Mouse (Mus musculus) B cell, adult 62 days (primary cell): Measurements from ENCODE around the gene Pdia3. TPM values are rescaled to one million over a fixed set of nuclear protein-coding genes. Genes with fewer than 3 reads are reported as not detected.

ENCODE experiments used
- total RNA-seq: library from RNA; stranded (reverse); gene quantifications from 4 replicates; pipeline ENCODE4 v1.2.4, GENCODE M21; 2023

The Pdia3 gene
- 104 to 133 TPM (median 121 TPM) in 4 replicates for total RNA-seq

GRCm38 (mm10) chr2:121413387-121414042, at the start of gene Pdia3, which contains the start of gene Catsper2:
Gene Pdia3, plus strand, starts transcription at chr2:121413775.
Gene Catsper2, minus strand, starts transcription at chr2:121413792.

DNA sequence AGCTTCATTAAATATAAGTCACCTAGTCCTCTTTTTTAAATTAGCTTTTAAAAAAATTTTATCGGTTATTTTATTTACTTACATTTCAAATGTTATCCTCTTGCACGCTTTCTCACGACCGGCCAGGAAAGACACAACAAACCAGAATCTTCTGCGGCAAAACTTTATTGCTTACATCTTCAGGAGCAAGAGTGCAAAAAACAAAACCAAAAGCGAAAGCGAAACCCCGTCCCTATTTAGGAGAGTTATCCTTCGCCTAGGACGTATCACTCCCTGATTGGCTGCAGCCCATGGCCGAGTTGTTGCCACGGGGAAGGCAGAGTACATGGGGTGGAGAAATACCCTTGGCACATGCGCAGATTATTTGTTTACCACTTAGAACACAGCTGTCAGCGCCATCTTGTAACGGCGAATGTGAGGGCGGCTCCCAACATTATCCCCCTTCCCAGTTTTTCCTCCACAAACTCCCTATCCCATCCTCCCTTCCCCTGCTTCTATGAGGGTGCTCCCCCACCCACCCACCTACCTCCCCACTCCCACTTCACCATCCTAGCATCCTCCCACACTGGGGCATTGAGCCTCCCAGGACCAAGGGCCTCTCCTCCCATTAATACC, 26.5 kb upstream of the Pdia3 start, which contains the start of gene Strc:
Strc (minus strand) TSS at position 208 of the 615 bp plus-strand sequence.

GRCm38 (mm10) chr2:121444178-121444577, 30.6 kb downstream of the Pdia3 start, which contains the start of gene Ell3:
Gene Ell3, minus strand, starts transcription at chr2:121444278.

DNA sequence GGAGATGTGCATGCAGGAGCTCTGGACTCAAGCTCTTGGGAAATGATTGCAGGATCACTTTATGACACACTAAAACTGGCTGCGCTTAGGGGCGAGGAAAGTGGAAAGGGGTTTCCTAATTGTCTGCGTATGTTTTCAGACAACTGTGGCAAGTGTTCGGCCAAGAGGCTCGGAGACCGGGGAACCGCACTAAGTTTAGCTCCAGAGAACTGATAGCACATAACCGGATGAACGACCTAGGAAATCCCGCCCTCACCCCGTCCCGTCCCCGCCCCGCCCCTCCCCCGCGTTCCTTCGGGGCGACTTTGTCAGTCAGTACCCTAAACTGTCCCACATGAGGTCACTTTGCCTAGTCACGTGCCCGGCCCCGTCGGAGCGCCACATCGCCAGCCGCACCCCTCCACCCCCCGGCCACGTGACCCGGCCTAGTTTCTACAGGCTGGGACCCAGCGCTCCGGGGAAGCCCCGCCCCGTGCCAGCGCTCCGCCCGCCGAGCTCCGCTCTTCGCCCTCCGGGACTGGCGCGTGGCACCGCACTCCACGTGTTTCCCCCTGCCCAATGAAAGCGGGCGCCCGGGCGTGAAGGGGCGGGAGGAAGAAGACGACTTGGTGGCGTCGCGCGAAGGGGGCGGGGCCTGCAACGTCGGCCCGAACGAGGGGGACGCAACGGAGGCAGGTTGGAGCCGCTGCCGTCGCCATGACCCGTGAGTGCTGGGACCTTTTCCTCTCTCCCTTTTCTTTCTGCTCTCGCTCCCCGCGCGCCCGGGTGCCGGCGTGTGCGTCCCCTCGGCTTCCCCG, 35.4 kb downstream of the Pdia3 start, which contains the start of gene Serf2:
Serf2 (plus strand) TSS at position 457 of the 797 bp plus-strand sequence.

GRCm38 (mm10) chr2:121452990-121453389, 39.4 kb downstream of the Pdia3 start, which contains the start of gene Hypk:
Gene Hypk, plus strand, starts transcription at chr2:121453290.

GRCm38 (mm10) chr2:121456692-121457642, 43.4 kb downstream of the Pdia3 start, which contains the start of gene Serinc4:
Gene Serinc4, minus strand, starts transcription at chr2:121456781.

DNA sequence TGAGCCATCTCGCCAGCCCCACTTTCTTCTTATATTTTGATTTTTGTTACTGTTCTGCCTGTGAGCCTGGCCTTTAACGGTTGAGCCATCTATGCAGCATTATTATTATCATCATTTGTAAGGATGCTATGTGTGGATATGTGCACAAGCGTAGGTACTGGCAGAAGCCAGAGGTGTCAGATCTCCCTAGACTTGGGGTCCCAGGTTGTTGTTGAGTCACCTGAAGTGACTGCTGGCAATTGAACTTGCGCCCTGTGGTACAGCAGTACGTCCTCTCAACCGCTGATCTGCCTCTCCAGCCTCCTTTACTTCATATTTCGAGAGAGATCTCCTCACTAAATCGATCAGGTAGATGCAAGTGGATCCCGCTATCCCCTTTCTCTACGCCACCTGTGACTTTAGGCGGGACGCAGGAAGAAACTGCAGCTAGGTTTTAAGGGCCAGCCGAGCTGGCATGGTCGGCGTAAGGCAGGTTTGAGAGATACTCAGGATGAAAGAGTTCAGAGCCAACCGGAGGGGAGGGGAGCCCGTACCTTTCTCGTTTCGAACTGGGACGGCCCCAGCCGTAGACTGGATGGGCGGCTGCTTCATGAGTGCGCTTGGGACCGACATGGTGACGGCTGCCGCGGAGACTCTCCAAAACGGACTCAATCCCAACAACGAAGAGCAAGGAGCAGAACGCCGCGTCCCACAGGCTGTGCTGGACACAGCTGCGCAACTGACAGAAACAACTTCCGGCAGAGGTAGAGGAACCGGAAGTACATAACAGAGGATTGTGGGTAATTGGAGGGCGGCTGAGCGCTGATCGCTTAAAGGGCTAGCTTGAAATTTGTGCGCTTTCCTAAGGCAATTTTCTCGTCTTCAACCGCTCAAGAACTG, 60.0 kb downstream of the Pdia3 start, which contains the start of gene Mfap1b:
Mfap1b (minus strand) TSS at position 767 of the 879 bp plus-strand sequence.

Other genes starting within 250 kb of the Pdia3 start
- gene Tubgcp4, start 243.1 kb upstream of the Pdia3 start, total RNA-seq = 69.4 to 82.8 TPM (median 76.4 TPM) in 4 replicates
- gene Zscan29, start 242.7 kb upstream of the Pdia3 start, total RNA-seq = 24.6 to 30.0 TPM (median 26.4 TPM) in 4 replicates
- gene Trp53bp1, start 142.4 kb upstream of the Pdia3 start, total RNA-seq = 89.0 to 109 TPM (median 98.1 TPM) in 4 replicates
- 0.06 to 0.55 TPM (median 0.14 TPM) in 4 replicates for gene Map1a, start 124.2 kb upstream of the Pdia3 start, total RNA-seq
- gene Ppip5k1, start 58.4 kb upstream of the Pdia3 start, total RNA-seq = 24.5 to 29.2 TPM (median 25.0 TPM) in 4 replicates
- gene Ckmt1, start 56.1 kb upstream of the Pdia3 start, total RNA-seq = not detected in 4 replicates
- gene Strc, start 26.6 kb upstream of the Pdia3 start, total RNA-seq = not detected in 4 replicates
- gene Catsper2, start within 50 bp of the Pdia3 start, total RNA-seq = 1.9 to 4.9 TPM (median 2.5 TPM) in 4 replicates
- gene Ell3, start 30.5 kb downstream of the Pdia3 start, total RNA-seq = 77.0 to 92.7 TPM (median 80.8 TPM) in 4 replicates
- 255 to 290 TPM (median 275 TPM) in 4 replicates for gene Serf2, start 35.4 kb downstream of the Pdia3 start, total RNA-seq
- 36.4 to 40.8 TPM (median 39.8 TPM) in 4 replicates for gene Hypk, start 39.5 kb downstream of the Pdia3 start, total RNA-seq
- 0.49 to 1.8 TPM (median 0.80 TPM) in 4 replicates for gene Serinc4, start 43.0 kb downstream of the Pdia3 start, total RNA-seq
- gene Mfap1b, start 60.3 kb downstream of the Pdia3 start, total RNA-seq = 42.9 to 51.5 TPM (median 46.5 TPM) in 4 replicates
- 43.6 to 50.9 TPM (median 46.4 TPM) in 4 replicates for gene Mfap1a, start 92.9 kb downstream of the Pdia3 start, total RNA-seq
- gene Wdr76, start 92.9 kb downstream of the Pdia3 start, total RNA-seq = 15.3 to 17.5 TPM (median 17.1 TPM) in 4 replicates